Mouse (Mus musculus): Measurements from ENCODE around the gene E4f1. TPM values are rescaled to one million over a fixed set of nuclear protein-coding genes. Genes with fewer than 3 reads are reported as not detected.

E4f1 gene
- polyA plus RNA-seq (2015; fragmentation: Nextera tagmentation; extraction: Ambion mirVana), result 23.0 and 29.3 TPM in 2 replicates

DNA sequence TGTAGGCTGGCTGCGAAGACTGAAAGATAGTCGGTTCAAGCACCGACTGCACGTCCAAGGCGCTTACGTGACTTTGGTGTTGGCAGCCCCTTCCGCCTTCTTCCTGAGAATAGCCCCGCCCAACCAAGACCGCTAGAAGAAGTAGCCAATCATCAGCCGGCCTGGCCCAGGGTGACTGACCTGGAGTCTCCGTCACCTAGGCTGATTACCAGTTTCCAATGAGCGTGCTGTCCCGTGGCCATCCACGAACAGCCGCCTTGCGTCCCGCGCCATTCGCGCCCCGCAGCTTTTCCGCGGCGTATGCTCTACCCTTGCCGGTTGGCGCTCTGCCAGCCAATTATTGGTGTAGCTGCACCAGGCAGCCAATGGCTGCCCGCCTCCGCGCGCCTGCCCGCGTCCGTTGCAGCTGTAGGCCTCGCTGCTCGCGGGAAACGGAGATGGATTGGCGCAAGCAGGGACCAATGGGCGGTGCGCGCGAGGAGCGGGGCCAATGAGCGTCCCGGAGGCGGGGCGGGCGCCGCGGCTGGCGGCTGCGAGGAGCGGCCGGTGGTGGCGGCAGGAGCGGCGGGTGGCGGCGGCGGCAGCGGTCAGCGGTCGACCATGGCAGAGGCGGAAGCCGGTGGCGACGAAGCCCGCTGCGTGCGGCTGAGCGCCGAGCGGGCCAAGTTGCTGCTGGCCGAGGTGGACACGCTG, at the start of gene E4f1, which contains the start of gene Pgp:
E4f1 (minus strand) TSS at position 404 of the 693 bp plus-strand sequence.
Pgp (plus strand) TSS at position 483 of the 693 bp plus-strand sequence.
- ATAC-seq, result peak; percentile 96
- peaks cover 8% of the 10 kb centered on the region for H3K36me3 ChIP-seq

DNA sequence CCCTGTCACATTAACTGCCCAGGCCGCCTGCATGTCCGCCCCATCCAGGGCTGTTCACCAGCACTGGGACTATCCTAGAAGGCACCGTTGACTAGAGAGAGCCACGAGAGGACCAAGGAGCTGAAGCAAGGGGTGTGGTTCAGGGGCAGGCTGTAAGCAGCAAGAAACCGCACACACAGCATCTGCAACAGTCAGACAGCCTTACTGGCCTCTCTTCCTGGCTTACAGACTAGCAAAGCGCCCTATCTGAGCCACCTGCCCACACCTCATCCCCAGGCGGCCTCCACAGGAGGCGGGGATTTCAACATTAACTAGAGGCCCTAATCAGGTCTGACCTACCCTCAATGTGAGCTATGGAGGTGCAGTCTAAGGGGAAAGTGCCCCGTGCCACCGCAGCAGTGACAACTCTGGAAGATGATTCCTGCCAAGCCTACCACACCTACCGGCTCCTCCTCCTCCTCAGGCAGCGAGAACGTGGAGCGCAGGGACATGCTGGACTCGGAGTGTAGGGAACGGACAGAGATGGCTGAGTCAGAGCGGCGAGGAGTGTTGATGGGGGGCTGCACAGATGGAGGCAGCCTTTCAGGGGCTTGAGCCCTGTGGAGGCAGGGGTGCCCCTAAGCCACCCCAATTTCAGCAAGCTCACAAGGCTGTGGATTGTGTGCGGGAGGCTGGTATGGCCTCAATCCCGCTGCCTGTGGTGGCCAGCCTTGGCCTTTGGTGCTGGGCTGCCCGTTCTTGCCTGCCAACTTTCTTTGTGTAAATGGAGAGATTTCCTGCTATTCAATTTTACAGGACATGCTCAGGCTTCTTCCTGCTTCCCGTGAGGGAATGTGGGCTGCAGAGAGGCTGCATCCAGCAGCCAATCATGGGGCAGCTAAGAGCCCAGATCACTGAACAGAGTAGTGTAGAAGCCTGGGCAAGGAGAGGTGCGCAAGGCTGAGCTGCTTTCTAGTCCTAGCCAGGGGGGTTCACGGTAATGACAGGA, 44.5 kb upstream of the E4f1 start:
- H3K9me3 ChIP-seq, result no peaks in the 10 kb centered on the region
- no peaks in the 10 kb centered on the region for H3K4me1 ChIP-seq (replicated peaks)
- H3K9ac ChIP-seq, result no peak overlapping the region
- H3K27ac ChIP-seq, result no peak overlapping the region
- WGBS, result 83% methylated on average over 24 of the region's 24 CpGs
- H3K4me2 ChIP-seq (replicated peaks), result peak overlapping the region; percentile 22
- no peak overlapping the region for H3K4me3 ChIP-seq (replicated peaks)
- H3K27me3 ChIP-seq (replicated peaks), result no peaks in the 10 kb centered on the region
- peak; percentile 15; the same call in 1 of the 2 replicates for ATAC-seq
- peaks cover 65% of the 10 kb centered on the region for H3K36me3 ChIP-seq

More for the DNA sequence above, at the start of gene E4f1, which contains the start of gene Pgp:
- no peaks in the 10 kb centered on the region for H3K9me3 ChIP-seq
- peaks cover 36% of the 10 kb centered on the region for H3K4me1 ChIP-seq (replicated peaks)
- no peaks in the 10 kb centered on the region for H3K27me3 ChIP-seq (replicated peaks)
- peak within 1 kb of the TSS; percentile 90 for H3K27ac ChIP-seq
- H3K4me2 ChIP-seq (replicated peaks), result peak within 1 kb of the TSS; percentile 96
- WGBS, result under 1% methylated on average over 68 of the region's 75 CpGs
- peak within 1 kb of the TSS; percentile 94 for H3K9ac ChIP-seq
- H3K4me3 ChIP-seq (replicated peaks), result peak within 1 kb of the TSS; percentile 84

- Histone ChIP-seq H3K4me1 (replicated peaks) (no peaks in the 10 kb centered on the region), H3K4me3 (replicated peaks) (no peak overlapping the region), H3K27me3 (replicated peaks) (no peaks in the 10 kb centered on the region), H3K9me3 (no peaks in the 10 kb centered on the region), H3K9ac (no peak overlapping the region), H3K27ac (no peak overlapping the region), H3K36me3 (peaks cover 65% of the 10 kb centered on the region), H3K4me2 (replicated peaks) (peak overlapping the region; percentile 22; the same call in 1 of the 2 replicates)
- ATAC-seq, result peak; percentile 58
- WGBS, result 48% methylated on average over 5 of the region's 5 CpGs
Observed at GRCm38 (mm10) chr17:24513609-24514008, 43.5 kb upstream of the E4f1 start.

- Histone ChIP-seq H3K4me1 (replicated peaks) (peaks cover 11% of the 10 kb centered on the region), H3K4me3 (replicated peaks) (no peak overlapping the region), H3K27me3 (replicated peaks) (no peaks in the 10 kb centered on the region), H3K9ac (no peak overlapping the region), H3K27ac (no peak overlapping the region), H3K36me3 (peaks cover 28% of the 10 kb centered on the region), H3K4me2 (replicated peaks) (no peak overlapping the region), H3K9me3 (no peaks in the 10 kb centered on the region)
- WGBS, result 81% methylated on average over 12 of the region's 12 CpGs
- peak; percentile 32 for ATAC-seq
Observed at GRCm38 (mm10) chr17:24507806-24508460, 37.8 kb upstream of the E4f1 start.

DNA sequence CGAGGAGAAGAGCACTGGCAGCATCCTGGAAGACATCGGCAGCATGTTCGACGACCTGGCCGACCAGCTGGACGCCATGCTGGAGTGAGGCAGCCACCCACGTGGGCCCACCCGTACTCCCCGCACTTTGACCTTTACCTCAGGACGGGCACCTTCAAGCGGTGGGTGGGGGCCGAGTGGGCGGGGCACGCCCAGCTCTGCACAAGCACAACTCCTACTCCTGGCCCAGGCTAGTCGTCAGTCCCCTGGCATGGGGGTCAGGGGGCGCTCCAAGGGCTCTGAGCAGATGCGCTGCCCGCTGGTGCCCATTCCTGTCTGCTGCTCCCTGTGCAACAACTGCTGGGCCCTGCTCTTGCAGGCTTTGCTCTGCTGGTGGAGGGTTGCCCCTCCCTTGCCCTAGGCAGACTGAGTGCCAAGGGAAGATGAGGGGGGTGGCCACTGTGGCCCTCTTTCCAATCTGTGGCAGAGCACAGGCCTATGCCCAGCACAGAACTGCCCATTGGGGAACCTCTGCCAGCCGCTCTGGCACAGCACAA, 37.1 kb upstream of the E4f1 start:
- 43% methylated on average over 19 of the region's 19 CpGs for WGBS
- Histone ChIP-seq H3K36me3 (peaks cover 24% of the 10 kb centered on the region), H3K4me3 (replicated peaks) (no peak overlapping the region), H3K27me3 (replicated peaks) (no peaks in the 10 kb centered on the region), H3K4me2 (replicated peaks) (peak overlapping the region; percentile 47), H3K9ac (no peak overlapping the region), H3K4me1 (replicated peaks) (peaks cover 11% of the 10 kb centered on the region), H3K27ac (no peak overlapping the region), H3K9me3 (no peaks in the 10 kb centered on the region)
- peak; percentile 68 for ATAC-seq

GRCm38 (mm10) chr17:24506332-24507070, 36.4 kb upstream of the E4f1 start:
- peak; percentile 49 for ATAC-seq
- Histone ChIP-seq H3K27me3 (replicated peaks) (no peaks in the 10 kb centered on the region), H3K27ac (no peak overlapping the region), H3K4me2 (replicated peaks) (peak overlapping the region; percentile 47), H3K4me1 (replicated peaks) (peaks cover 11% of the 10 kb centered on the region), H3K4me3 (replicated peaks) (no peak overlapping the region), H3K36me3 (peaks cover 18% of the 10 kb centered on the region), H3K9ac (no peak overlapping the region), H3K9me3 (no peaks in the 10 kb centered on the region)
- 35% methylated on average over 36 of the region's 36 CpGs for WGBS

DNA sequence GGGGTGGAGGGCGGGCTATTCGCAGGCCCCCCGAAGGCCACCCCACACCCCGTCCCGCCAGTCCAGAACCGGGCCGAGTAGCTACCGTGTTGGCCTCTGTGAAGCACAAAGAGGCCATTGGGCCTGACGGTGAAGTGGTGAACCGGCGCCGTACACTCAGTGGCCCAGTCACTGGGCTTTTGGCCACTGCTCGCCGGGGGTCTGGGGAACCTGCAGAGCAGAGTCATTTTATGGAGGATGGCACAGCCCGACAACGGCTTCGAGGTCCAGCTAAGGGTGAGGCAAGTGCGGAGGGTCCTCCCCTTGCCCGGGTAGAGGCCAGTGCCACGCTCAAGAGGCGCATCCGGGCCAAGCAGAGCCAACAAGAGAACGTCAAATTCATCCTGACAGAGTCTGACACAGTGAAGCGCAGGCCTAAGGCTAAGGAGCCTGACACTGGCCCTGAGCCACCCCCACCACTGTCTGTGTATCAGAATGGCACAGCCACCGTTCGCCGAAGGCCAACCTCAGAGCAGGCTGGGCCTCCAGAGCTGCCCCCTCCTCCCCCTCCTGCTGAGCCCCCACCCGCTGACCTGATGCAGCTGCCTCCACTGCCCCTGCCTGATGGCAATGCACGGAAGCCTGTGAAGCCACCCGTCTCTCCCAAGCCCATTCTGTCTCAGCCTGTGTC, 35.3 kb upstream of the E4f1 start:
- no peaks in the 10 kb centered on the region for H3K27me3 ChIP-seq (replicated peaks)
- H3K36me3 ChIP-seq, result peaks cover 11% of the 10 kb centered on the region
- no peak overlapping the region for H3K4me2 ChIP-seq (replicated peaks)
- 91% methylated on average over 30 of the region's 30 CpGs for WGBS
- H3K9ac ChIP-seq, result no peak overlapping the region
- no peak for ATAC-seq
- H3K27ac ChIP-seq, result no peak overlapping the region
- H3K4me3 ChIP-seq (replicated peaks), result no peak overlapping the region
- peaks cover 11% of the 10 kb centered on the region for H3K4me1 ChIP-seq (replicated peaks)
- no peaks in the 10 kb centered on the region for H3K9me3 ChIP-seq

GRCm38 (mm10) chr17:24504085-24504484, 34.0 kb upstream of the E4f1 start:
- Histone ChIP-seq H3K36me3 (no peaks in the 10 kb centered on the region), H3K9me3 (no peaks in the 10 kb centered on the region), H3K9ac (no peak overlapping the region), H3K27ac (no peak overlapping the region), H3K4me2 (replicated peaks) (no peak overlapping the region), H3K4me3 (replicated peaks) (no peak overlapping the region), H3K27me3 (replicated peaks) (no peaks in the 10 kb centered on the region), H3K4me1 (replicated peaks) (peaks cover 11% of the 10 kb centered on the region)
- WGBS, result 90% methylated on average over 10 of the region's 10 CpGs
- ATAC-seq, result no peak

DNA sequence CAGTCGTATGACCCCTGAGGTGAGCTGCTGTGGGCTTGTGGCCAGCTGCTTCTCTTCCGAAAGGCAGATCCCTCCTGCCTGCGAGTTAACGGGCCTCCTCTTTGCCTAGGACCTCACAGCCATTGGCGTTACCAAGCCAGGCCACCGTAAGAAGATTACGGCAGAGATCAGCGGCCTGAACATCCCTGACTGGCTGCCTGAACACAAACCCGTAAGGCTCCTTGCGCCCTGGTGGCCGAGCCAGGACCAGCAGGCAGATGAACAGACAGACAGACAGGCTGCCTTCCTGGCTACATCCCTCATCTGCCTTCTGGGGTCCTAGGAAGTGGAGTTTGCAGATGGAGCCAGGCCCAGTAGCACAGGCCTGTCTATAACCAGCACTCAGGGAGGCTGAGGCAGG, 32.1 kb upstream of the E4f1 start:
- Histone ChIP-seq H3K27me3 (replicated peaks) (no peaks in the 10 kb centered on the region), H3K4me2 (replicated peaks) (no peak overlapping the region), H3K27ac (no peak overlapping the region), H3K9me3 (no peaks in the 10 kb centered on the region), H3K4me3 (replicated peaks) (no peak overlapping the region), H3K9ac (no peak overlapping the region), H3K4me1 (replicated peaks) (peaks cover 8% of the 10 kb centered on the region), H3K36me3 (no peaks in the 10 kb centered on the region)
- WGBS, result 35% methylated on average over 11 of the region's 11 CpGs
- no peak for ATAC-seq

- no peaks in the 10 kb centered on the region for H3K9me3 ChIP-seq
- H3K4me2 ChIP-seq (replicated peaks), result no peak overlapping the region
- no peak overlapping the region for H3K27ac ChIP-seq
- H3K9ac ChIP-seq, result 0 out of 2 replicates have a peak overlapping the region, but pooled peaks have one; percentile 13
- ATAC-seq, result no peak
- H3K36me3 ChIP-seq, result no peaks in the 10 kb centered on the region
- H3K4me1 ChIP-seq (replicated peaks), result no peaks in the 10 kb centered on the region
- H3K27me3 ChIP-seq (replicated peaks), result no peaks in the 10 kb centered on the region
- WGBS, result 93% methylated on average over 1 of the region's 1 CpGs
- H3K4me3 ChIP-seq (replicated peaks), result no peak overlapping the region
Observed at GRCm38 (mm10) chr17:24496026-24496425, 25.9 kb upstream of the E4f1 start.

DNA sequence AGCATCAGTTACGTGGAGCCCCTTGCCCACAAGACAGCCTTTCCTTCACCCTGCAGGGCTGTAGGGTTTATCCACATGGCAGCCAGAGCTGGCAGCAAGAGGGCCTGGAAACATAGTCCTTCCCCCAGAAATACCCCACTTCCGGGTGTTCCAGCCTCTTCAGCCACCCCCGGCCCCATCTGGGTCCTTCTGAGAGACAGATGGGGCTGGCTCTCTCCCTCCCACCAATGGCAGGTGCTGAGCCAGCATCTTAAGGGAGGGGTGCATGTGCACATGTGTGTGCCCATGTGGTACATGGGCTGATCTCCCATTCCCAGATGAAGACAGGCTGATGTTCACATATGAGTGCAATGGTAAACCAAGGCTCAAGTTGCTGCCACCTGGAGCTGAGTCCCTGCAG, 25.3 kb upstream of the E4f1 start:
- H3K9me3 ChIP-seq, result no peaks in the 10 kb centered on the region
- H3K4me2 ChIP-seq (replicated peaks), result no peak overlapping the region
- ATAC-seq, result no peak
- no peak overlapping the region for H3K9ac ChIP-seq
- no peak overlapping the region for H3K4me3 ChIP-seq (replicated peaks)
- no peaks in the 10 kb centered on the region for H3K4me1 ChIP-seq (replicated peaks)
- H3K27me3 ChIP-seq (replicated peaks), result 0 out of 2 replicates have a peak, but pooled peaks cover 4% of the 10 kb centered on the region
- H3K36me3 ChIP-seq, result no peaks in the 10 kb centered on the region
- H3K27ac ChIP-seq, result no peak overlapping the region
- WGBS, result 70% methylated on average over 3 of the region's 3 CpGs

Measured in intestine, embryonic 15.5 days (tissue).